Comparison of ENCODE assay signal across 24 mouse cellular contexts in genomic region chr6:83127419-83127818, GRCm38 (mm10). TPM values are rescaled to one million over a fixed set of nuclear protein-coding genes. Genes with fewer than 3 reads are reported as not detected.
DNase-seq lines count a peak whose midpoint lies in the region; TF ChIP-seq lines count a peak whose summit lies in the region.
"Had no signal": no experiment of that assay in that cellular context is flagged by ENCODE, and none has a peak within 500 bp of the region (broad histone marks: within the 10 kb centered on the region; RNA-seq: fewer than 3 reads in every experiment).

No protein-coding gene starts in this region.

- intact Hi-C loops in gastrocnemius, adult 2 months (cut with DNase I) = no loop called here

- WGBS in limb, embryonic 10.5 days = 93% methylated on average over 5 of the region's 5 CpGs

- H3K9me3 ChIP-seq in CH12.LX (replicated peaks; ENCODE audit: low read length) = no peaks in the 10 kb centered on the region
- H3K9me3 ChIP-seq in limb, embryonic 10.5 days (replicated peaks) = no peaks in the 10 kb centered on the region
- H3K9me3 ChIP-seq: hindbrain, embryonic 10.5 days; kidney, embryonic 15.5 days; liver, embryonic 13.5 days; megakaryocyte, embryonic 14.5 days; midbrain, embryonic 15.5 days; stomach, embryonic 15.5 days had no signal

- dilution Hi-C loops in CH12.LX (cut with MboI; ENCODE audit: extremely low pct_ligation_motif_present, extremely low pct_unique_long_range_greater_than_20kb, low sequenced_read_pairs) = no loop called here

- peaks cover 2 to 25% of the 10 kb centered on the region in 2 experiments for H3K4me1 ChIP-seq in CH12.LX (ENCODE audit: control insufficient read depth in 1 of 2, insufficient read depth in 2 of 2)
- peaks cover 29% of the 10 kb centered on the region for H3K4me1 ChIP-seq in limb, embryonic 10.5 days

- DNase-seq in gastrocnemius, adult 2 months = peak; percentile 2
- no peak for DNase-seq in gastrocnemius, adult 8-10 months (ENCODE audit: low spot score in 2 of 2)
- no peak for DNase-seq in layer of hippocampus, adult 2 months (ENCODE audit: low spot score in 2 of 2)
- DNase-seq in layer of hippocampus, adult 11-12 months (ENCODE audit: low spot score) = no peak
- DNase-seq in CH12.LX (ENCODE audit: extremely low read depth) = no peak
- peak; percentile 53 for DNase-seq in R1 (ENCODE audit: low read depth, low spot score)
- DNase-seq in limb, embryonic 10.5 days (ENCODE audit: low spot score) = no peak
- no peak for DNase-seq in layer of hippocampus, adult 8-10 months (ENCODE audit: low spot score in 2 of 2)
- DNase-seq: adrenal gland, postnatal 25 days; cerebellum, adult 18-20 months; cerebellum, postnatal 25 days; embryo, embryonic 11 days; gastrocnemius, postnatal 14 days; heart, adult 18-20 months; liver, embryonic 13.5 days; lung, postnatal 10 days; right cerebral cortex, postnatal 25 days; thymus, adult 2 months had no signal

- H3K36me3 ChIP-seq in CH12.LX (replicated peaks in 1 of 2; ENCODE audit: control insufficient read depth in 1 of 2, insufficient read depth in 1 of 2, low read length in 1 of 2) = peaks cover 2 to 8% of the 10 kb centered on the region in 2 experiments
- peaks cover 4% of the 10 kb centered on the region; the same call in 1 of the 2 replicates for H3K36me3 ChIP-seq in limb, embryonic 10.5 days
- H3K36me3 ChIP-seq: kidney, embryonic 15.5 days; midbrain, embryonic 15.5 days; stomach, embryonic 15.5 days had no signal

- no peak for TF ChIP-seq POLR2A in CH12.LX (IDR thresholded peaks at IDR 0.05; ENCODE audit: low read depth, low read length)

- H3K4me2 ChIP-seq in CH12.LX (ENCODE audit: insufficient read depth, low read depth, poor library complexity, severe bottlenecking) = no peak overlapping the region
- H3K4me2 ChIP-seq: kidney, embryonic 15.5 days; liver, embryonic 13.5 days; midbrain, embryonic 15.5 days; stomach, embryonic 15.5 days had no signal

- H3K4me3 ChIP-seq in gastrocnemius, adult 2 months = no peak overlapping the region
- no peak overlapping the region for H3K4me3 ChIP-seq in layer of hippocampus, adult 2 months
- no peak overlapping the region for H3K4me3 ChIP-seq in CH12.LX (replicated peaks in 1 of 3; ENCODE audit: low read depth in 2 of 3, low read length in 2 of 3, poor library complexity in 1 of 3)
- no peak overlapping the region for H3K4me3 ChIP-seq in limb, embryonic 10.5 days
- H3K4me3 ChIP-seq: hindbrain, embryonic 10.5 days; kidney, embryonic 15.5 days; liver, embryonic 13.5 days; megakaryocyte, embryonic 14.5 days; midbrain, embryonic 15.5 days; stomach, embryonic 15.5 days had no signal

- peak; percentile 52 for TF ChIP-seq CTCF in gastrocnemius, adult 2 months (IDR thresholded peaks at IDR 0.05)
- TF ChIP-seq CTCF in layer of hippocampus, adult 2 months (conservative IDR thresholded peaks at IDR 0.05) = peak; percentile 63
- TF ChIP-seq CTCF in CH12.LX (conservative IDR thresholded peaks at IDR 0.05 in 1 of 2, IDR thresholded peaks at IDR 0.05 in 1 of 2; ENCODE audit: low read depth in 2 of 2, low read length in 2 of 2) = peak; percentile 16 to 21; a peak in 2 of 4 replicates

- TF ChIP-seq RAD21 in CH12.LX (IDR thresholded peaks at IDR 0.05; ENCODE audit: low read depth, low read length) = no peak

- in situ Hi-C loops in CH12.LX (cut with MboI; ENCODE audit: low pct_ligation_motif_present, low pct_unique_long_range_greater_than_20kb, low sequenced_read_pairs) = no loop called here

- H3K27me3 ChIP-seq in CH12.LX (replicated peaks) = no peaks in the 10 kb centered on the region
- H3K27me3 ChIP-seq in limb, embryonic 10.5 days (ENCODE audit: low read depth, poor library complexity, severe bottlenecking) = no peaks in the 10 kb centered on the region
- H3K27me3 ChIP-seq: kidney, embryonic 15.5 days; liver, embryonic 13.5 days; megakaryocyte, embryonic 14.5 days; midbrain, embryonic 15.5 days; stomach, embryonic 15.5 days had no signal

- TF ChIP-seq EP300 in CH12.LX (IDR thresholded peaks at IDR 0.05; ENCODE audit: low read length) = no peak

- H3K9ac ChIP-seq in CH12.LX (ENCODE audit: insufficient read depth, low read depth) = no peak overlapping the region
- H3K9ac ChIP-seq: kidney, embryonic 15.5 days; liver, embryonic 13.5 days; midbrain, embryonic 15.5 days; stomach, embryonic 15.5 days had no signal

- no peak overlapping the region for H3K27ac ChIP-seq in gastrocnemius, adult 2 months
- H3K27ac ChIP-seq in layer of hippocampus, adult 2 months = no peak overlapping the region
- no peak overlapping the region for H3K27ac ChIP-seq in CH12.LX (ENCODE audit: insufficient read depth, low read depth)
- H3K27ac ChIP-seq in limb, embryonic 10.5 days = no peak overlapping the region
- H3K27ac ChIP-seq: hindbrain, embryonic 10.5 days; kidney, embryonic 15.5 days; liver, embryonic 13.5 days; midbrain, embryonic 15.5 days; stomach, embryonic 15.5 days had no signal

- no peaks in the 10 kb centered on the region for H3K79me2 ChIP-seq in CH12.LX (replicated peaks; ENCODE audit: control insufficient read depth, extremely low read depth, insufficient read depth, poor library complexity, severe bottlenecking)

TF ChIP-seq in CH12.LX, 34 proteins besides CTCF, POLR2A, EP300 and RAD21:
- no peak for TF ChIP-seq USF1 (IDR thresholded peaks at IDR 0.05; ENCODE audit: low read depth, low read length)
- TF ChIP-seq ETS1 (conservative IDR thresholded peaks at IDR 0.05; ENCODE audit: low read depth, low read length) = no peak
- TF ChIP-seq RCOR1 (conservative IDR thresholded peaks at IDR 0.05; ENCODE audit: low read depth, low read length) = no peak
- no peak for TF ChIP-seq KAT2A (IDR thresholded peaks at IDR 0.05; ENCODE audit: insufficient replicate concordance, low read length)
- TF ChIP-seq NRF1 (IDR thresholded peaks at IDR 0.05; ENCODE audit: low read depth, low read length) = no peak
- TF ChIP-seq IRF4 (IDR thresholded peaks at IDR 0.05; ENCODE audit: low read depth, low read length) = no peak

RNA-seq across cellular contexts. Expression of gene Ino80b, which starts 2.2 kb away (rescaled TPM):
- total RNA-seq in gastrocnemius, adult 2 months (2021) = 10 to 100 TPM; 13.7 to 16.3 TPM
- 10 to 100 TPM; 14.3 to 18.2 (median 16.2) TPM for total RNA-seq in gastrocnemius, adult 8-10 months (2022)
- 10 to 100 TPM; 22.3 to 25.4 TPM for total RNA-seq in layer of hippocampus, adult 2 months (2021)
- total RNA-seq in CH12.LX (2012; rRNA removed) = 26.1 and 26.9 TPM in 2 replicates
- total RNA-seq in CH12.LX (2014; rRNA removed) = 14.9 and 15.4 TPM in 2 replicates
- polyA plus RNA-seq in CH12.LX (2012; ENCODE audit: insufficient read length, low read depth) = 30.4 and 34.2 TPM in 2 replicates
- polyA plus RNA-seq in limb, embryonic 10.5 days (2016; fragmentation: Nextera tagmentation; extraction: Ambion mirVana) = 17.4 and 17.8 TPM in 2 replicates
- 10 to 100 TPM; 20.6 to 29.8 (median 26.7) TPM for total RNA-seq in layer of hippocampus, adult 8-10 months (2022)

RNA-seq across cellular contexts. Expression of gene Wbp1, which starts 6.1 kb away (rescaled TPM):
- total RNA-seq in gastrocnemius, adult 2 months (2021) = 10 to 100 TPM; 43.3 to 45.6 TPM
- total RNA-seq in gastrocnemius, adult 8-10 months (2022) = 10 to 100 TPM; 39.1 to 50.7 (median 45.1) TPM
- 10 to 100 TPM; 55.9 to 56.1 TPM for total RNA-seq in layer of hippocampus, adult 2 months (2021)
- total RNA-seq in CH12.LX (2012; rRNA removed) (20.4 and 24.1 TPM in 2 replicates), CH12.LX (2014; rRNA removed) (23.1 and 27.5 TPM in 2 replicates)
- 16.6 and 19.3 TPM in 2 replicates for polyA plus RNA-seq in CH12.LX (2012; ENCODE audit: insufficient read length, low read depth)
- polyA plus RNA-seq in limb, embryonic 10.5 days (2016; fragmentation: Nextera tagmentation; extraction: Ambion mirVana) = 136 and 188 TPM in 2 replicates
- 10 to 100 TPM; 47.2 to 57.7 (median 52.1) TPM for total RNA-seq in layer of hippocampus, adult 8-10 months (2022)

RNA-seq across cellular contexts. Expression of gene Rtkn, which starts 7.8 kb away (rescaled TPM):
- 10 to 100 TPM; 12.2 to 15.3 TPM for total RNA-seq in gastrocnemius, adult 2 months (2021)
- 10 to 100 TPM in 3 of 4 experiments, 1 to 10 TPM in 1; 9.0 to 12.2 (median 10.9) TPM for total RNA-seq in gastrocnemius, adult 8-10 months (2022)
- total RNA-seq in layer of hippocampus, adult 2 months (2021) = 10 to 100 TPM; 80.0 to 84.0 TPM
- total RNA-seq in CH12.LX (2012; rRNA removed) (0.59 and 0.68 TPM in 2 replicates), CH12.LX (2014; rRNA removed) (0.54 and 1.3 TPM in 2 replicates)
- 0.47 and 0.78 TPM in 2 replicates for polyA plus RNA-seq in CH12.LX (2012; ENCODE audit: insufficient read length, low read depth)
- polyA plus RNA-seq in limb, embryonic 10.5 days (2016; fragmentation: Nextera tagmentation; extraction: Ambion mirVana) = 34.2 and 51.8 TPM in 2 replicates
- 10 to 100 TPM; 75.6 to 85.0 (median 80.3) TPM for total RNA-seq in layer of hippocampus, adult 8-10 months (2022)
- total RNA-seq: neutrophil, adult 5-6 weeks had no signal

RNA-seq across cellular contexts. Expression of gene Mogs, which starts 12.1 kb away (rescaled TPM):
- 1 to 10 TPM; 4.7 to 6.6 TPM for total RNA-seq in gastrocnemius, adult 2 months (2021)
- total RNA-seq in gastrocnemius, adult 8-10 months (2022) = 1 to 10 TPM; 5.3 to 5.9 (median 5.5) TPM
- total RNA-seq in layer of hippocampus, adult 2 months (2021) = 10 to 100 TPM; 24.0 to 26.4 TPM
- total RNA-seq in CH12.LX (2012; rRNA removed) (78.9 and 104 TPM in 2 replicates), CH12.LX (2014; rRNA removed) (77.3 and 78.4 TPM in 2 replicates)
- 53.0 and 57.2 TPM in 2 replicates for polyA plus RNA-seq in CH12.LX (2012; ENCODE audit: insufficient read length, low read depth)
- polyA plus RNA-seq in limb, embryonic 10.5 days (2016; fragmentation: Nextera tagmentation; extraction: Ambion mirVana) = 45.3 and 53.8 TPM in 2 replicates
- total RNA-seq in layer of hippocampus, adult 8-10 months (2022) = 10 to 100 TPM; 23.7 to 30.1 (median 28.2) TPM

RNA-seq across cellular contexts. Expression of gene Mrpl53, which starts 18.6 kb away (rescaled TPM):
- 100 to 1,000 TPM in 1 of 2 experiments, 10 to 100 TPM in 1; 94.7 to 121 TPM for total RNA-seq in gastrocnemius, adult 2 months (2021)
- total RNA-seq in gastrocnemius, adult 8-10 months (2022) = 100 to 1,000 TPM; 102 to 112 (median 107) TPM
- total RNA-seq in layer of hippocampus, adult 2 months (2021) = 10 to 100 TPM; 64.9 to 67.4 TPM
- total RNA-seq in CH12.LX (2012; rRNA removed) (74.0 and 83.3 TPM in 2 replicates), CH12.LX (2014; rRNA removed) (52.2 and 54.2 TPM in 2 replicates)
- polyA plus RNA-seq in CH12.LX (2012; ENCODE audit: insufficient read length, low read depth) = 52.9 and 55.5 TPM in 2 replicates
- 150 and 163 TPM in 2 replicates for polyA plus RNA-seq in limb, embryonic 10.5 days (2016; fragmentation: Nextera tagmentation; extraction: Ambion mirVana)
- total RNA-seq in layer of hippocampus, adult 8-10 months (2022) = 10 to 100 TPM; 52.2 to 63.0 (median 61.9) TPM

Comparison
In these comparisons a context has a peak if more than half of its experiments do, and no peak if none do; other contexts are left out.
1. DNase-seq: peak in gastrocnemius, adult 2 months (single experiment) and R1 (single experiment); none in gastrocnemius, adult 8-10 months (0 of 2), layer of hippocampus, adult 2 months (0 of 2), layer of hippocampus, adult 11-12 months (single experiment), CH12.LX (single experiment), limb, embryonic 10.5 days (single experiment) and layer of hippocampus, adult 8-10 months (0 of 2).
2. RNA of gene Rtkn, which starts 7.8 kb away (total RNA-seq): 80.0 to 84.0 TPM in layer of hippocampus, adult 2 months and 75.6 to 85.0 TPM in layer of hippocampus, adult 8-10 months; 12.2 to 15.3 TPM in gastrocnemius, adult 2 months, 9.0 to 12.2 TPM in gastrocnemius, adult 8-10 months and 0.54 to 1.3 TPM in CH12.LX; every median in the first group is over 4 times any median in the second.
3. Peak in every context shown above with its lines, with median percentiles within 50 percentile points of each other: CTCF ChIP-seq.